Mouse (Mus musculus): ENCODE results near the gene Crygn. TPM values are rescaled to one million over a fixed set of nuclear protein-coding genes. Genes with fewer than 3 reads are reported as not detected.

Crygn gene
- polyA plus RNA-seq, 1 experiment, result not detected

GRCm38 (mm10) chr5:24743956-24744355 lies 13.9 kb downstream of the Crygn start:
- no peak for TF ChIP-seq CTCF (IDR thresholded peaks at IDR 0.05; ENCODE audit: borderline replicate concordance, extremely low read depth, insufficient read depth, insufficient read length)
- no peak for TF ChIP-seq POLR2A (IDR thresholded peaks at IDR 0.05; ENCODE audit: borderline replicate concordance, extremely low read depth, insufficient read depth, insufficient read length, poor library complexity, severe bottlenecking)
- DNase-seq (ENCODE audit: low read depth), result no peak

- DNase-seq (ENCODE audit: low read depth), result no peak
- TF ChIP-seq POLR2A (IDR thresholded peaks at IDR 0.05; ENCODE audit: borderline replicate concordance, extremely low read depth, insufficient read depth, insufficient read length, poor library complexity, severe bottlenecking), result no peak
- TF ChIP-seq CTCF (IDR thresholded peaks at IDR 0.05; ENCODE audit: borderline replicate concordance, extremely low read depth, insufficient read depth, insufficient read length), result no peak
Observed at GRCm38 (mm10) chr5:24741172-24741885, 16.5 kb downstream of the Crygn start.

GRCm38 (mm10) chr5:24739141-24739753 lies 18.6 kb downstream of the Crygn start:
- TF ChIP-seq POLR2A (IDR thresholded peaks at IDR 0.05; ENCODE audit: borderline replicate concordance, extremely low read depth, insufficient read depth, insufficient read length, poor library complexity, severe bottlenecking) (no peak), CTCF (IDR thresholded peaks at IDR 0.05; ENCODE audit: borderline replicate concordance, extremely low read depth, insufficient read depth, insufficient read length) (no peak)
- no peak for DNase-seq (ENCODE audit: low read depth)

- no peak for TF ChIP-seq CTCF (IDR thresholded peaks at IDR 0.05; ENCODE audit: borderline replicate concordance, extremely low read depth, insufficient read depth, insufficient read length)
- no peak for TF ChIP-seq POLR2A (IDR thresholded peaks at IDR 0.05; ENCODE audit: borderline replicate concordance, extremely low read depth, insufficient read depth, insufficient read length, poor library complexity, severe bottlenecking)
- no peak for DNase-seq (ENCODE audit: low read depth)
Observed at GRCm38 (mm10) chr5:24738517-24738916, 19.3 kb downstream of the Crygn start.

GRCm38 (mm10) chr5:24737595-24737994 lies 20.2 kb downstream of the Crygn start:
- DNase-seq (ENCODE audit: low read depth), result peak; percentile 45
- no peak for TF ChIP-seq POLR2A (IDR thresholded peaks at IDR 0.05; ENCODE audit: borderline replicate concordance, extremely low read depth, insufficient read depth, insufficient read length, poor library complexity, severe bottlenecking)
- no peak for TF ChIP-seq CTCF (IDR thresholded peaks at IDR 0.05; ENCODE audit: borderline replicate concordance, extremely low read depth, insufficient read depth, insufficient read length)

GRCm38 (mm10) chr5:24733771-24734426 lies 23.9 kb downstream of the Crygn start:
- TF ChIP-seq POLR2A (IDR thresholded peaks at IDR 0.05; ENCODE audit: borderline replicate concordance, extremely low read depth, insufficient read depth, insufficient read length, poor library complexity, severe bottlenecking), result no peak
- TF ChIP-seq CTCF (IDR thresholded peaks at IDR 0.05; ENCODE audit: borderline replicate concordance, extremely low read depth, insufficient read depth, insufficient read length), result no peak
- DNase-seq (ENCODE audit: low read depth), result no peak

- TF ChIP-seq POLR2A (IDR thresholded peaks at IDR 0.05; ENCODE audit: borderline replicate concordance, extremely low read depth, insufficient read depth, insufficient read length, poor library complexity, severe bottlenecking), result no peak
- TF ChIP-seq CTCF (IDR thresholded peaks at IDR 0.05; ENCODE audit: borderline replicate concordance, extremely low read depth, insufficient read depth, insufficient read length), result no peak
- peak; percentile 73 for DNase-seq (ENCODE audit: low read depth)
Observed at GRCm38 (mm10) chr5:24733134-24733533, 24.7 kb downstream of the Crygn start.

GRCm38 (mm10) chr5:24730986-24731385 lies 26.8 kb downstream of the Crygn start:
- TF ChIP-seq CTCF (IDR thresholded peaks at IDR 0.05; ENCODE audit: borderline replicate concordance, extremely low read depth, insufficient read depth, insufficient read length), result no peak
- TF ChIP-seq POLR2A (IDR thresholded peaks at IDR 0.05; ENCODE audit: borderline replicate concordance, extremely low read depth, insufficient read depth, insufficient read length, poor library complexity, severe bottlenecking), result no peak
- no peak for DNase-seq (ENCODE audit: low read depth)

GRCm38 (mm10) chr5:24730488-24730871 lies 27.3 kb downstream of the Crygn start, which contains the start of gene Wdr86:
TSS of gene Wdr86 (minus strand) at chr5:24730727.
- no peak for TF ChIP-seq CTCF (IDR thresholded peaks at IDR 0.05; ENCODE audit: borderline replicate concordance, extremely low read depth, insufficient read depth, insufficient read length)
- no peak for TF ChIP-seq POLR2A (IDR thresholded peaks at IDR 0.05; ENCODE audit: borderline replicate concordance, extremely low read depth, insufficient read depth, insufficient read length, poor library complexity, severe bottlenecking)
- peak; percentile 39 for DNase-seq (ENCODE audit: low read depth)

GRCm38 (mm10) chr5:24729797-24730487 lies 27.9 kb downstream of the Crygn start:
- TF ChIP-seq POLR2A (IDR thresholded peaks at IDR 0.05; ENCODE audit: borderline replicate concordance, extremely low read depth, insufficient read depth, insufficient read length, poor library complexity, severe bottlenecking), result no peak
- TF ChIP-seq CTCF (IDR thresholded peaks at IDR 0.05; ENCODE audit: borderline replicate concordance, extremely low read depth, insufficient read depth, insufficient read length), result no peak
- no peak for DNase-seq (ENCODE audit: low read depth)
